Mouse (Mus musculus): ENCODE results near the gene Sh3d21. TPM values are rescaled to one million over a fixed set of nuclear protein-coding genes. Genes with fewer than 3 reads are reported as not detected.
A peak's percentile ranks its signal among the peaks of the same experiment; 100 is the strongest.

The Sh3d21 gene
- polyA plus RNA-seq, 1 experiment from 2014 or later = 7.0 TPM

DNA sequence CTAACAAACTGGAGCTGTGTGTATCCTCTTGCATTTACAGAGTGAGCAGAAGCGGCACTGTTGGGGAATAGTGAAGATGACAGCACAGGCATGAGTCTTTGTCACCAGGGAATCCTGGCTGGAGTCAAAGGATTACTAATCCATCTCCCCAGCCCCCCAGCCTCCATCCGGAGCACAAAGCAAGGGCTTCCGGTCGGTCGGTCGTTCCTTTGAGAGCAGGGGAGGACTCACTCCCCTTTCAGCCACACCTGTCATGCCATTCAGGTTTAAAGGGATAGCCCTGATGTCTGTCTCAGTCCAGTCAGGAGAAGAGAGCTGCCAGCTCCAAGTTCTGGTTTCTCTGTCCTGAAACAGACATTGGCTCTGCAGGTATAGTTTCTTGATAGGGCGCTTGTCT lies 52.1 kb downstream of the Sh3d21 start:
- 17% methylated on average over 7 of the region's 7 CpGs for WGBS
- Histone ChIP-seq H3K9ac (peak overlapping the region; percentile 32), H3K4me1 (ENCODE audit: insufficient read depth) (peaks cover 27% of the 10 kb centered on the region), H3K4me3 (ENCODE audit: low read depth, low read length) (0 out of 2 replicates have a peak overlapping the region, but pooled peaks have one; percentile 3), H3K9me3 (ENCODE audit: low read depth, low read length) (no peaks in the 10 kb centered on the region), H3K36me3 (ENCODE audit: insufficient read depth) (no peaks in the 10 kb centered on the region), H3K27ac (ENCODE audit: low read depth) (peak overlapping the region; percentile 95), H3K27me3 (ENCODE audit: insufficient read depth, low read length) (no peaks in the 10 kb centered on the region), H3K4me2 (peak overlapping the region; percentile 48)
- no peak for TF ChIP-seq CTCF (IDR thresholded peaks at IDR 0.05; ENCODE audit: low read depth)
- peak; percentile 52 for DNase-seq
- 0 out of 2 replicates have a peak, but pooled peaks have one; percentile 2 for ATAC-seq (ENCODE audit: insufficient read depth)

DNA sequence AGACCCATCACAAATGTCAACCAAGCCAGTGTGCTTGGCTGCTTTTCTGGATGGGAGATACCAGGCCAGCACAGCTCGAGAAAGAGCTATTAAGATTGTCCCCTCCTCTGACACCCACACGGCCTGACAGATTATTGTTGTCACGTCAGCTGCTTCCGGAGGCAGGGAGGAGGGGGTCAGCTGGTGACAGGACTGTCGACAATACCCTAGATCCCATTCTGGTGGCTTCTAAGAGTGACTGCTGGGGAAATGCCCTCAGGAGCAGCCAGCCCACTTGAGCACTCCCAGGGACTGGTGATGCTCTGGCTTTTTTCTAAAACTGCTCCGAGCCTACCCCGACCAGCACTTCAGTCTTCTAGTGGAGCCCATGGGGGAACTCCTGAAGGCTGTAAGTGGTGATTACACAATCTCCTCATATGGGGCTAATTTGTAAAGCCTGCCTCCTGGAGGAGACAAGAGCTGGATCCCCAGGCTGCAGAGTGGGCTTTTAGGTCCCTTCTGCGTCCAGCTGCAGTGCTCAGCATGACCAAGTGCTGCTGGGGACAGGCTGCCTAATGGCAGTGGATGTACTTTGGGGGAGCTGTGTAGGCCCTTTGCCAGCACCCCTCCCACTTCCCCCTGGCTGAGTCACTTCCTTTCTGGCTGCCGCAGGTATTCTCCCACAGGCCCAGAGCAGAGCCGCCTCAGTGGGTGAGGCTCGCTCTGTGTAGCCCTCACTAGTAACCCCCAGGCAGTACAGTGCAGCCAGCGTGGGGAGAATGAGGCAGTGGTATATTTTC lies 52.7 kb downstream of the Sh3d21 start:
- H3K27me3 ChIP-seq (ENCODE audit: insufficient read depth, low read length) = no peaks in the 10 kb centered on the region
- no peaks in the 10 kb centered on the region for H3K9me3 ChIP-seq (ENCODE audit: low read depth, low read length)
- peak overlapping the region; percentile 12; the same call in 1 of the 2 replicates for H3K4me3 ChIP-seq (ENCODE audit: low read depth, low read length)
- peak; percentile 81 for ATAC-seq (ENCODE audit: insufficient read depth)
- peak; percentile 83 for DNase-seq
- peak overlapping the region; percentile 95 for H3K27ac ChIP-seq (ENCODE audit: low read depth)
- TF ChIP-seq CTCF (IDR thresholded peaks at IDR 0.05; ENCODE audit: low read depth) = peak; percentile 55
- H3K36me3 ChIP-seq (ENCODE audit: insufficient read depth) = no peaks in the 10 kb centered on the region
- H3K4me1 ChIP-seq (ENCODE audit: insufficient read depth) = peaks cover 27% of the 10 kb centered on the region
- WGBS = 5% methylated on average over 12 of the region's 12 CpGs
- H3K9ac ChIP-seq = peak overlapping the region; percentile 32
- peak overlapping the region; percentile 48 for H3K4me2 ChIP-seq

DNA sequence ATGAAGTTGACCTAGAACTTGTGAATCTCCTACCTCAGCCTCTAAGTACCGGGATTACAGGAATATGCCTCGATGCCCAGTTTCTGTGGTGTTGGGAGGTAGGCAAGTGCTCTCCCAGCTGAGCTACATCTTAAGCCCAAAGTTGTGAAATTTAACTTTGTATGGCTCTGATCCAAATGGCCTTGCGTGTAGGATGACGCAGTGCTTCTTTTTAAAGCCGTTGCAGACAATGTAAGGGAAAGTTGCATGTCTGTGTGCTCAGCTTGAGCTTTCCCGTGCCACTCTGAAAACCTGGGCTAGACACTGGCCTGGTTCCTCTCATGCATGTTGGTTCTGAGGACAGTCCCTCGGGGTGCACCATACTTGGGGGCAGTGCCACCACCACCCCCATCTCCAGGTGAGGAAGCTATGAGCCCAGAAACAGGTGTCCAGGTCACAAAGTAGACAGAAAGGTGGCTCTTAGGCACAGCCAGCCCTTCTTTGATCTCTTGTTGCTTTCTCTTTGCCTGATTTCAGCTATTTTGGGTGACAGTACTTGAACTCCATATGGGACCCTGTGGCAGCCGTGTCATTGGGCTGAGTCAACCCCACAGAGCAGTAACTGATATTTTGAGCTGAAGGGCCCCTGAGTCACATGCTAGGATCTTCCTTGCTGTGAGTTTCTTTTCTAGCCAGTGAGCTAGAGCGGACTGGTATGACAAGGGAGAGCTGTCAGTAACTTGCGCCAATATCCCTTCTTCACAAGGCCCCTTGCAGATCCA lies 53.5 kb downstream of the Sh3d21 start:
- H3K4me3 ChIP-seq (ENCODE audit: low read depth, low read length) = no peak overlapping the region
- no peak for ATAC-seq (ENCODE audit: insufficient read depth)
- H3K4me1 ChIP-seq (ENCODE audit: insufficient read depth) = peaks cover 27% of the 10 kb centered on the region
- DNase-seq = peak; percentile 72
- H3K27ac ChIP-seq (ENCODE audit: low read depth) = peak overlapping the region; percentile 95
- no peaks in the 10 kb centered on the region for H3K9me3 ChIP-seq (ENCODE audit: low read depth, low read length)
- peak overlapping the region; percentile 48 for H3K4me2 ChIP-seq
- H3K9ac ChIP-seq = 0 out of 2 replicates have a peak overlapping the region, but pooled peaks have one; percentile 18
- 53% methylated on average over 10 of the region's 10 CpGs for WGBS
- H3K36me3 ChIP-seq (ENCODE audit: insufficient read depth) = no peaks in the 10 kb centered on the region
- no peaks in the 10 kb centered on the region for H3K27me3 ChIP-seq (ENCODE audit: insufficient read depth, low read length)
- TF ChIP-seq CTCF (IDR thresholded peaks at IDR 0.05; ENCODE audit: low read depth) = no peak

DNA sequence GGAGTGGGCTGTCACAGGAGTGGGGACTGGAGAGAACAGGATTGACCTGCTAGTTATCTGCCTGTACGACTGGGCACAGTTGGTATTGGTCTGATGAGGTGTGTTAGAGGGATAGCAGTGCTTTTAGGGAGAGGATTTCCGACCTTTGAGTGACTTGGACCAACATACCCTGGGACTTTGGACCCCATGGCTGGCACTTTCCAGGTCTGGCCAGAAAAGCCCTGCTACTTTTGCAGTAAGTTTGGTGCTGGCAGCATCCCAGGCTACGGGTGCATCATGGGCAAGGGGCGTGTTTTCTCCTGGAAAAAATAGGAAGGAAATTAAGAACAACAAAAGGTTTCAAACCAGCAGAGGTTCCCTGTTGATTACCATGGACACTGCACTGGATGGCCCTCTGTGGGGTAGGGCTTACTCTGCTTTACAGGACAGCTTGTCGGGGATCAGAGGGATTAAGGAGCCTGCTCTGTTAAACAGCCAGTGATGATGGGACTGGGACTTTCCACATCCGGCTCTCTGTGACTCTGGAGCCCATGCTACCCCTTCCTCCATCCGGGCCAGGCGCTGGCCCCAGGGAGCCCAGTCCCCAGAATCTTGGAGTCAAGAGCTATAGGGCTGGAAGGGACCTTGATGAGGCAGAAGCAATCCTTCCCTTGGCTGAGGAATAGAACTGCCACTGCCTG lies 55.1 kb downstream of the Sh3d21 start:
- Histone ChIP-seq H3K27ac (ENCODE audit: low read depth) (no peak overlapping the region), H3K36me3 (ENCODE audit: insufficient read depth) (no peaks in the 10 kb centered on the region), H3K9me3 (ENCODE audit: low read depth, low read length) (no peaks in the 10 kb centered on the region), H3K27me3 (ENCODE audit: insufficient read depth, low read length) (no peaks in the 10 kb centered on the region), H3K4me2 (no peak overlapping the region), H3K4me3 (ENCODE audit: low read depth, low read length) (no peak overlapping the region), H3K4me1 (ENCODE audit: insufficient read depth) (peaks cover 27% of the 10 kb centered on the region), H3K9ac (no peak overlapping the region)
- DNase-seq (no peak), ATAC-seq (ENCODE audit: insufficient read depth) (no peak)
- no peak for TF ChIP-seq CTCF (IDR thresholded peaks at IDR 0.05; ENCODE audit: low read depth)
- WGBS = 62% methylated on average over 8 of the region's 8 CpGs

DNA sequence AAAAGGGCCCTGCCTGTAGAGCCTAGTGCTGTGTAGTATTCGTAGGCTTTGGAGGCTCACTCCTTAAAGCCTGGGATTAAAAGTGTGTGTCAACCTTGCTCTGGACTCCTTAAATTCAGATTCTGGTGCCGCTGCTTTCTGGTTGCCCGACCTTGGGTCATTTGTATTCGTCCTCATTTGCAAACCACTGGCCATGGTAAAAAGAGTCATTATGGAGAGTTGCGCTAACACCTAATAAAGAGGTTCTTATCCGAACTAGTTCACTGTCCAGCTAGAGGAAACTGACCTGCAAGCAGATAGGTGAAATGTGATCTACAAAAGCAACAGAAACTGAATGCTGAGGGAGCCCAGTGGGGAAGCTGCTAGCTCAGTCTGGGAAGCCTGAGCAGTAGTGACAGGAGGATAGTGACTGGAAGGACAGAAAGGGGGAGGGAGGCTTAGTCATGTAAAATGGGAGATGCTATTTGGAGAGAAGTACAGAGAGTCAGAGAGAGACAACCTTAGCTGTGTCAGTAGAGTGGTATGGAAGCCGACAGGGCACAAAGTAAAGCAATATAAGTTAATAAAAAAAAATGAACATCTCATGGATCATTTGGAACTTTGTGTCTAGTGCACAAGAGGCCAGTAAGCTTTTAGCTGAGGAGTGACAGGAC lies 58.0 kb downstream of the Sh3d21 start:
- Histone ChIP-seq H3K36me3 (ENCODE audit: insufficient read depth) (0 out of 2 replicates have a peak, but pooled peaks cover 7% of the 10 kb centered on the region), H3K4me2 (peak overlapping the region; percentile 97), H3K4me1 (ENCODE audit: insufficient read depth) (peaks cover 22% of the 10 kb centered on the region), H3K9me3 (ENCODE audit: low read depth, low read length) (no peaks in the 10 kb centered on the region), H3K4me3 (ENCODE audit: low read depth, low read length) (peak overlapping the region; percentile 95), H3K9ac (peak overlapping the region; percentile 78; the same call in 1 of the 2 replicates), H3K27me3 (ENCODE audit: insufficient read depth, low read length) (no peaks in the 10 kb centered on the region), H3K27ac (ENCODE audit: low read depth) (no peak overlapping the region)
- TF ChIP-seq CTCF (IDR thresholded peaks at IDR 0.05; ENCODE audit: low read depth) = no peak
- ATAC-seq (ENCODE audit: insufficient read depth) (no peak), DNase-seq (no peak)
- WGBS = 50% methylated on average over 7 of the region's 7 CpGs

DNA sequence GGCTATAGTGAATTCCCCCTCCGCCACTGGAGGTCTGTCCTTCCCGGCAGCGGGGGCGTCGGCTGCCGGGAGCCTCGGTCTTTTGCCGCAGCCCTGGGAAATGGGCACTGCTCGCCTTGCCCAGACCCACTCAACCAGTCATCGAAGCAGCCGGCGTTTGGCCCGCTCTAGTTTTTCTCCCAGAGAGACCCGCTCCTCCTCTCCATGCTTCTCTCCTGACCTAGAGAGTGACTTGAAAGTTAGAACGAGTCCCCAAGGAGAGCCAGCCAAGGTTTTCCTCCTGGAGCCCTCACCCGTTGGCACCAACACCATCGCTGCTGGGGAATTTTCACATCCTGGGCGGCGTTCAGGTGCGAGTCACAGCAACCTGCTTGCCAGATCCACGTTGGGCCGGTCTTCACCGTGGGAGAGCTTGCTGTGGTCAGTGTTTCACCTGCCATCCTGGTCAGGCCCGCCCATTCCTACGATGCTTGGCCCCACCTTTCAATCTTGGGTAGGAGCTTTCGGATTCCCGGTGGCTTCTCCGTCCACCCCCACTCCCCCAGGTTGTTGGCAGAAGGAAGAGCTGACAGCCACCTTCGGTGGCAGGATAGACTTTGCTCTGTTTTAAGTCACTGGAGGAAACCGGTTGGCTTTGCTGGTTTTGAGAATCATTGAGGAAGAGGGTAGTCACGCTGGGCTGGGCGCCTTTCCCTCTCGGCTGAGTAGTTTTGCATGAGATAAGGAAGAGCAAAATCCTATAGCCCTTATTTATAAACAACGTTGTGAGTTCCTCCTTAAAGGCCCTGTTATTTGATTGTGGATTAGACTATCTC lies 58.8 kb downstream of the Sh3d21 start:
- H3K4me2 ChIP-seq = peak overlapping the region; percentile 97
- peak overlapping the region; percentile 63 for H3K27ac ChIP-seq (ENCODE audit: low read depth)
- peak overlapping the region; percentile 78 for H3K9ac ChIP-seq
- H3K27me3 ChIP-seq (ENCODE audit: insufficient read depth, low read length) = no peaks in the 10 kb centered on the region
- 0 out of 2 replicates have a peak, but pooled peaks cover 11% of the 10 kb centered on the region for H3K36me3 ChIP-seq (ENCODE audit: insufficient read depth)
- peak overlapping the region; percentile 95 for H3K4me3 ChIP-seq (ENCODE audit: low read depth, low read length)
- H3K9me3 ChIP-seq (ENCODE audit: low read depth, low read length) = no peaks in the 10 kb centered on the region
- ATAC-seq (ENCODE audit: insufficient read depth) = no peak; the same call in none of the 2 replicates
- no peak for TF ChIP-seq CTCF (IDR thresholded peaks at IDR 0.05; ENCODE audit: low read depth)
- peaks cover 15% of the 10 kb centered on the region for H3K4me1 ChIP-seq (ENCODE audit: insufficient read depth)
- 2% methylated on average over 34 of the region's 34 CpGs for WGBS
- DNase-seq = peak; percentile 37

All from lung, embryonic 14.5 days (tissue).